Mouse (Mus musculus) megakaryocyte progenitor cell, adult 5-6 weeks (primary cell): ENCODE data around the gene Larp6. TPM values are rescaled to one million over a fixed set of nuclear protein-coding genes. Genes with fewer than 3 reads are reported as not detected.

Experiments used
- ATAC-seq: replicated peaks from 2 replicates; pipeline ENCODE4 v1.8.0; 2016; ENCODE audit warnings: mild to moderate bottlenecking, moderate TSS enrichment, inconsistent platforms; ENCODE audit not compliant: poor library complexity
- total RNA-seq, 2 experiments: library from RNA; stranded (forward) in 1 of 2; stranded (reverse) in 1 of 2; fragments of 157-497, 149-512 nt in 1 of 2; fragments of 200-1000 nt in 1 of 2; gene quantifications; 2 replicates each; pipeline versions ENCODE4 v1.2.3 to v1.2.4; 2015 to 2017

Gene Larp6
- total RNA-seq, 2 experiments from 2014 or later, result not detected

GRCm38 (mm10) chr9:60714191-60714590 lies 1.4 kb downstream of the Larp6 start:
- no peak for ATAC-seq

- ATAC-seq, result no peak
Measured at GRCm38 (mm10) chr9:60715271-60715670, 2.5 kb downstream of the Larp6 start.

GRCm38 (mm10) chr9:60715828-60716227 lies 3.0 kb downstream of the Larp6 start:
- ATAC-seq, result no peak

- ATAC-seq, result 0 out of 2 replicates have a peak, but pooled peaks have one; percentile 48
Measured at GRCm38 (mm10) chr9:60718284-60718683, 5.5 kb downstream of the Larp6 start.

GRCm38 (mm10) chr9:60719687-60720086 lies 6.9 kb downstream of the Larp6 start:
- no peak for ATAC-seq

GRCm38 (mm10) chr9:60724968-60725367 lies 12.2 kb downstream of the Larp6 start:
- no peak for ATAC-seq

GRCm38 (mm10) chr9:60734321-60734720 lies 21.5 kb downstream of the Larp6 start:
- no peak for ATAC-seq

- no peak for ATAC-seq
Measured at GRCm38 (mm10) chr9:60739126-60739525, 26.3 kb downstream of the Larp6 start.

- ATAC-seq, result no peak
Measured at GRCm38 (mm10) chr9:60741436-60741835, 28.6 kb downstream of the Larp6 start.

- no peak for ATAC-seq
Measured at GRCm38 (mm10) chr9:60742516-60742915, 29.7 kb downstream of the Larp6 start.

GRCm38 (mm10) chr9:60743180-60743900 lies 30.6 kb downstream of the Larp6 start:
- ATAC-seq, result peak; percentile 45; the same call in 1 of the 2 replicates

GRCm38 (mm10) chr9:60744171-60744969 lies 31.6 kb downstream of the Larp6 start:
- ATAC-seq, result peak; percentile 73

GRCm38 (mm10) chr9:60744971-60745370 lies 32.2 kb downstream of the Larp6 start:
- ATAC-seq, result no peak

GRCm38 (mm10) chr9:60746561-60746960 lies 33.8 kb downstream of the Larp6 start:
- no peak for ATAC-seq

- no peak for ATAC-seq
Measured at GRCm38 (mm10) chr9:60747672-60748071, 34.9 kb downstream of the Larp6 start.

- ATAC-seq, result no peak
Measured at GRCm38 (mm10) chr9:60748191-60748590, 35.4 kb downstream of the Larp6 start.

- ATAC-seq, result no peak
Measured at GRCm38 (mm10) chr9:60749105-60749504, 36.3 kb downstream of the Larp6 start.

GRCm38 (mm10) chr9:60751098-60751497 lies 38.3 kb downstream of the Larp6 start:
- ATAC-seq, result no peak

GRCm38 (mm10) chr9:60751971-60752370 lies 39.2 kb downstream of the Larp6 start:
- ATAC-seq, result no peak

GRCm38 (mm10) chr9:60752636-60753035 lies 39.8 kb downstream of the Larp6 start:
- no peak for ATAC-seq

GRCm38 (mm10) chr9:60756258-60756657 lies 43.5 kb downstream of the Larp6 start:
- peak; percentile 64; the same call in 1 of the 2 replicates for ATAC-seq
